Mouse (Mus musculus) lung, postnatal 0 days (tissue): Measurements from ENCODE around the gene Ceacam1.

Experiments
- CTCF ChIP-seq: IDR thresholded peaks from 2 replicates; pipeline ENCODE4 v1.5.1; 2016; ENCODE audit warnings: antibody characterized with exemption, mild to moderate bottlenecking
- EP300 ChIP-seq: IDR thresholded peaks from 2 replicates; pipeline ENCODE4 v1.6.1; 2016; ENCODE audit warnings: antibody characterized with exemption, mild to moderate bottlenecking, control low read depth

- no peak for TF ChIP-seq EP300
- TF ChIP-seq CTCF: no peak
Measured at GRCm38 (mm10) chr7:25439124-25439822, 38.1 kb downstream of the Ceacam1 start.
